Mouse (Mus musculus): Measurements from ENCODE around the gene Neu2.
A peak's percentile ranks its signal among the peaks of the same experiment; 100 is the strongest.

Gene Neu2

DNA sequence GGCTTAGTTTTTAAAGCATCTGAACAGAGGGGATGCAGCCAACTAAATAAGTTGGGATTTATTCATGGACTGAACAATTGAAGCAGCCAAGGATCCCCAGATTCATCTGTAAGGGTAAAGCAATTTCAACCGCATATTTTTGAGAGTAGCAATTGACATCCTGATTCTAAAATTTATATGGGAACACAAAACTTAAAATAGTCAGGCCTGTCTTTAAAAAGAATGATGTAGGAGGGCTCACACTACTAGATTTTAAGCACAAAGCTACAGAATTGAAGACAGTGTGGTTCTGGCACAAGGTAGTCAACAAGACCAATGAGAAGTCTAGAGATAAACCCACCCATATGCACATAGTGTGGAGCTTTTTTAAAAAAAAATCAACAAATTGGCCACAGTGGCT is 27.3 kb downstream of the Neu2 start:
- no peak for DNase-seq (ENCODE audit: low spot score)

DNA sequence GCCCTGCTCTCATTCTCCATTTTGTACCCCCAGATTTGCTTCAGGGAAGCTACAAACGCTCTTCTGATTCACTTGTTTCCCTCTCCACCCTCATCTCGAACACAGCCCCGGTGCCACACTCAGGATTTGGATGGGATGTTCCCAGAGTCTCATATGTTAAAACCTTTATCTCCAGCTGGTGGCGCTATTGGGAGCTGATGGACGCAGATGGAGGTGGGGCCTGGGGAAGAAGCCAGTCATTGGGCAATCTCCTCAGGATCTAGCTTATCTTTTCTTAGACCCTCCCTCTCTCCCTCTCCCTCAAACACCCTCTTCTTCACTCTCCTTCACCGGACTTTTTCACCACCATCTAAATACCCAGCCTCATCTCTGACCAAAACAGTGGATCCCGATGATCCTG is 31.9 kb downstream of the Neu2 start:
- no peak for DNase-seq (ENCODE audit: low spot score)

DNA sequence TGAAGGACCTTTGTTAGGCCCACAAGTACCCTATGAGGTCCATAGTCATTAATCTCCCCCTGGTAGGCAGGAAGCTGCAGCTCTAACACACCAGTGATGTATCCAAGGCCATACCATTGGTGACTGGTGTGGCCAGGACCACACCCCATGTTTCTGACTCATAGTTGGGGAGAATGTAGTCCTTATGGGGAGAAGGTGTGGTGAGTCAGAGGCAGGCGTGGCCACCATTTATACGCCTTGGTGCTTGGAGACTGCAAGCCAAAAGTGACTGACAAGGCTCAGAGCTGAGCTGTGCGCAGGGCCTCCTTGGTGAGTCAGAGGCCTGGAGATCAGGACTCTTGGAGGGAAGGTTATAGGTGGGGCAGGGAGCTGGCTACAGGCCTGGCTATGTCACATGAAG is 41.3 kb downstream of the Neu2 start:
- DNase-seq (ENCODE audit: low spot score) = no peak

DNA sequence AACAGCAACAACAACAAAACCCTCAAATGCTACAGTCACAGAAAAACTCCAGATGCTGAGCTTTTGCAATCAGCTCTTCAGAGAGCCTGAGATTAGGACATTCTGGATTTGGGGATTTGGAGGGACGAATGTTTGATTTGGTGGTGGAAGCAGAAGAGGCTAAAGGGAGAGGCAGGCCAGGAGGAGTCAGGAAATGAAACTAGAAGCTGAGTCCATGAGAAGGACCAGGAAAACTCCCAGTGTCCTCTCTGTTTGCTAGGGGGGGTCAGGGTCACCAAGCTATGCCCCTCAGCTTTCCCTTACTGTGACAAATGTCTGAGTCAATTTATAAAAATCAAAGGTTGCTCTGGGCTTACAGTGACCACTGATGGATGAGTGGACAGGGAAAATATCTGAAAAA is 43.9 kb downstream of the Neu2 start:
- DNase-seq (ENCODE audit: low spot score) = no peak

DNA sequence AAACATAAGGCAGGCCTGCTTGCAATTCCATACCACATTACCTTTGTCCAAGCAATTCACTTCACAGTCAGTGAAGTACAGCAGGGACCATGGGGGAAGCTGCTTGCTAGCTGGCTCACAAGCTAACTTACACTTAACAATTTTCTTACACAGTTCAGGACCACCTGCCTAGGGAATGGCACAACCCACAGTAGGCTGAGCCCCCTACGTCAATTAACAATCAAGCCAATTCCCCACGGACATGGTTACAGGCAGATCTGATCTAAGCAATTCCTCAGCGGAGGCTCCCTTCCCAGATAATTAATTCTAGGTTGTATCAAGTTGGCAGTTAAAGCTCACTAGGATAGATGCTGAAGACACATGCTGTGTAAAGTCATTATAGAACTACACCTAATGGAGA is 53.3 kb downstream of the Neu2 start:
- no peak for DNase-seq (ENCODE audit: low spot score)

DNA sequence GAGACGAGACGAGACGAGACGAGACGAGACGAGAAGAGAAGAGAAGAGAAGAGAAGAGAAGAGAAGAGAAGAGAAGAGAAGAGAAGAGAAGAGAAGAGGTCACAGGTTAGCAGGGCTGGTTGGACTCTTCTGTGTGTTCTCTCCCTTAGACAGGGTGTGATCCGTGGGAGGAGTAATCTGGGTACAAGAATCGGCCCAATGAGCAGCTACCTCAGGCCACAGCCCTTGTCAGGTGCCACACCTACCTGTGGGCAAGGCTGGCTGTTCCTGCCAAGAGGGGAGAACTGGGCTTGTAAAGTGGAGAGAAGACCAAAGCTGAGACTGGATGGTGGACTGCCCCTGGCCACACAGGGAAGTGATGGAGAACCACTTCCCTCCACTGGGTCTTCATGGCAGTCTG is 56.1 kb downstream of the Neu2 start:
- no peak for DNase-seq (ENCODE audit: low spot score)

DNA sequence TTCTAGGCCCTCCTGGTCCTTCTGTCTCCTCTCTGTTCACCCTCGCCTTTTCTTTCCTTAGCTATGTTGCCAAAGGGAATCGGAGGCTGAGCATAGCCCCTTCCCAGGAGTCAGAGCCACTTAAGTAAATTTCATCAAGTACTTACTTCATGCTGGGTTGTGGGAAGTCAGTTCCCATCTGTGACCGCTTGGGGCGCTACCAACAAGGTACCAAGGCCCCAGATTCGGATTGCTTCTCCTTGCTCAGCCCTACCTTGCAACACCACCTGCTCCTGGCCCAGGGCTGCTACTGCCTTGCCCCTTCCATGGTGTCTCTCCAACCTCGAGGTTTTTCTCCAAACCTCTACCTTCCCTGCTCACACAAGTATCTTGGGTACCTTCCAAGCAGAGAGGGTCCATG is 58.7 kb downstream of the Neu2 start:
- no peak for DNase-seq (ENCODE audit: low spot score)

DNA sequence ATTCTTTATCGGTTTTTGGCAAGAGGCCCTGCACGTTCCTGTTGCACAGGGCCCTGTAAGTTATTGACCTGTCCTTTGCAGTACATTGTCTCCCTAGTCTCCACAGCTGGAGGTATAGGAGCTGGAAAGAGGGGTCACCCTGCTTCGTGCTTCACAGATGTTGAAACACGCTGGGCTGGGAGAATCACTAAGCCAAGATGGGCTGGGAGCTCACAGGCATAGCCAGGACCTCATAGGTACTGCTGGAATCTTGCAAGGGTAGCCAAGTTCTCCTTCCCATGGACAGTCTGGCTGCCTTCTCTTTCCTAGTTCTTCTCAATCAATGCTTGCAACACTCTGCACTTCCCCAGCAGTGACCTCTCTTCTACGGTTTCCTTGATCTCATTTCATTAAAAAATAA is 63.6 kb downstream of the Neu2 start:
- no peak for DNase-seq (ENCODE audit: low spot score)

DNA sequence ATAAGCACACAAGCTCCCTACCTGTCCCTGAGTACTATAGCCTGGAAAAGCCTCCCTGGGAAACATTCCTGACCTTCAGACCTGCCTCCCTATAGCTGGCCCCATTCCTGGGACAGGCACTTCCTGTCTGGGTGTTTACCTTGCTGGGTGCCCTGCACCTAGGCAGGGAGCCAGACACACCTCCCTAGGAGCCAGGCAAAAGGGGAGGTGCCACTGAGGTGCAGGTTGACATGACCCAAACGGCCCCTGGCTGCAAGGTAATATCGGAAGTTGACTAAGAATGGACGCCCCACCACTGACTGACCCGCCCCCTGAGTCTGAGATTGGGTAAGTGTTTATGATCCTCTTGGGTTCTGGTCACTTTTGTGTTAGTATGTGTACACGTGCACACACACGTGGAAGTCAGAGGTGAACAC is 64.1 kb downstream of the Neu2 start, which contains the start of gene Ngef:
Gene Ngef, minus strand, starts transcription at position 71 of the 416 bp plus-strand sequence.
- no peak for DNase-seq (ENCODE audit: low spot score)

DNA sequence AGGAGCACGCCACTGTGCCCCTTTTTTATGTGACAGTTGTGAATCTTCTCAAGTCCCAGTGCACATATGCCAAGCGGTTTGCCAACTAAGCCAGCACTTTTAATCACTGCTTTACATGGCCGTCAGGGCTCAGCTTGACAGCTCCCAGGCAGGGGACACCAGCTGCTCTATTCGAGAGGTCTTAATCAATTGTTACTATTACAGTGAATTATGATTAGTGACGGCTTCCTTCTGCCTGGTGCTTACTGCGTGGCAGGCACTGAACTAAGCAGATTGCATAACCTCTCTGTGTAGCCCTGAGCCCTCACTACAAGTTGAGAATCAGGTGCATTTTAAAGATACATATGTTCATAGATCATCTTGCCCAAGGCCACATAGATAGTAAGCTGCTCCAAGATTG is 64.7 kb downstream of the Neu2 start:
- no peak for DNase-seq (ENCODE audit: low spot score)

DNA sequence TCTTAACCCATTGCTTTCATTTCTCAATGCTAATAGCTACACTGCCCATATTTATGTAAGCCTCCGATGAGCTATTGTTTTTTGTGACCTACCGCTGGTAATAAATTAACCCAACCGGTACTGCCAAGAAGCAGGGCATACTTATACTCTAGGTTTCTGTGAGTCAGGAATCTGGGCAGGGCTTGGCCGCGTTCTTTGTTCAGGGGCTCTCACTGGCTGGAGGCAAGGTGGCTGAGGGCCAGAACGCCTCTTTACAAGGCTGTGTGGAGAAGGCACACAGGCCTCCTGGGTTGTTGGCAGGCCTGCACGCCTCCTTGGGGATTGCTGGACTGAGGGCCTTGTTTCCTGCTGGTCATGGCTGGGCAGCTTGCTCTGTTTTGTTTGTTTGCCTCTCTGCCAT is 65.1 kb downstream of the Neu2 start:
- peak; percentile 42 for DNase-seq (ENCODE audit: low spot score)

DNA sequence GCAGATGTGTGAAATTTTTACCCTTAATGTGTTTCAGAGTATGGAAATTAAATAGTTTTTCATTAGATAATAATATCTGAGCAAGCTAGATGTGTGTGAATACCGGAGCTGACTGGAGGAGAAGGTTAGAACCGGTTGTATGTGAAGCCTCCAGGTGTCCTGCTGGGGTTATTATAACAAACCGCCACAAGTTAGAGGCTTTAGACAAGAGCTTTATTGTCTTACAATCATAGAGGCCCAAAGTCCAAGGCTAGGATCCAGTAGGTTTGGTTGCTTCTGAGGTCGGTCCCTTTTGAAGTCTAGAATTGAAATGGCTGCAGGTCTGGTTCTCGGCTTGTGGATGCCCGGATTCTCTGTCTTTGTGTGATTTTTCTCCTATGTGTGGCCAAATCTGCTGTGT is 69.3 kb downstream of the Neu2 start:
- no peak for DNase-seq (ENCODE audit: low spot score)

DNA sequence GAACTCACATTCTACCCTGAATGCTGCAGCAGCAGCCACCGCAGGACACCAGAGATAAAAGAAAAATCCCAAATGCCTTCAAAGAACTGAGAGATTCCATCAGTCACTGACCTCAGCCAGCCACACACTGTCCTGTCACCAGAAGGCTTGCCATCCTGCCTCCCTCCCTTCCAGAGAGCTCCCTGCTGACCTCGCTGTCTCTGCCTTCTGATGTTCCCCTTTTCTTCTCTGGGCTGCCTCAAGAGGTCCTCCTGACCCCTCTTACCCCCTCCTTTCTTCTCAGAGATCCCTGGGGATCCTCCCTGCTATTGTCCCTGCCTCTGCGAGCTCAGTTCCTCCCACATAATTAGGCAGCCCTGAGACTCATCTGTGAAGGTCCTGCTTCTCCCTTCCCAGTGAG is 71.1 kb downstream of the Neu2 start:
- DNase-seq (ENCODE audit: low spot score) = no peak

DNA sequence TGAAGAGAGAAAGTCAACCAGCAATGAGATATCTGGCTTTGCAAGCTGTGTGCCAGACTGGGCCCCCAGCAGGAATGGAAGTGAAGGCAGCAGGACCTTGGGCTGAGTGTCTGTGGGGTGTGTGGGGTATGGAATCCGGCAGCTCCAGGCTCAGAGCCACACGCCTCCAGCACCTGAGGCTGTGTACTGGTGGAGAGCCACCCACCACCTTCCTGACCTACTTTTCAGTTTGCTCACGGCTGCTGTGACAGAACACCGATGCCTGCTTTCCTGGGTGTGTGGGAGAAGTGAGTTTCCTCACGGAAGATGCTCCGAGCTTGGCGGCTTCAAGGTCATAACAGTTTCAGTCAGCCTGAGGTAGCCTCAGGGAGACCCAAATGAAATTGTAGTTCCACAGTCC is 79.5 kb downstream of the Neu2 start:
- DNase-seq (ENCODE audit: low spot score) = no peak

DNA sequence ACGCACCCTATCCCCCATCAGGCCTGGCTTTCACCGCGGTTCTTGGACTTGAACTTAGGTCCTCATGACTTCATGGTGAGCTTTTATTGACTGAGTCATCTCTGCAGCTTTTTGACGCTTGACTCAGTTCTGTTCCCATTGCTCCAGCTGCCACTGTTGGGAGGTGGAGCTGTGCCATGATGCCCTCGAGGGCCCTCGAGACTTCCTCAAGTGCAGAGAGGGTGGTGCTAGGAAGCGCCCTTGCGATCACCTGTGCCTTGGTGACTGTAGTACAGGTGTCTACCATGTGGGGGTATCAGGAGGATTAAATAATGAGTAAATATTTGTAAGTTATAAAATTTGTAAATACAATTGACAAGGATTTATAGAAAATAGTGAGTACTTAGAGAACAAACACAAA is 80.3 kb downstream of the Neu2 start:
- no peak for DNase-seq (ENCODE audit: low spot score)

DNA sequence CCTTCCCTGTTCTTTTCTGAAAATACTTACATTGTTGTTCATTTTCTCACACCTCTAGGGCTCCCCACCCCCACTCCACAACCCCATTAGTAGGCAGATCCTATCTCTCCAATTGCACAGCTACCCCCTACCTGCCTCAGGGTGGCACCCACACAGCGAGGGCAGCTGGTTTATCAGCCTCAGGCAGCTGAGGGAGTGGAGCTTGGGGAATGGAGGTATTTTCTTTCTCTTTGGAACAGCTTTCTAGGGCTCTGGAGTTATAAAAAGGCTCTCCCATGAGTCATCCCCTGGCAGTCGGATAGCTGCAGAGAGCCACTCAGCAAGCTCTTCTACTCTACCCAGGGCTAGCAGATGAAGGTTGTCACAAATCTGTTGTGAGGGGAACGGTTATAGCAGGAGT is 84.6 kb downstream of the Neu2 start:
- DNase-seq (ENCODE audit: low spot score) = no peak

DNA sequence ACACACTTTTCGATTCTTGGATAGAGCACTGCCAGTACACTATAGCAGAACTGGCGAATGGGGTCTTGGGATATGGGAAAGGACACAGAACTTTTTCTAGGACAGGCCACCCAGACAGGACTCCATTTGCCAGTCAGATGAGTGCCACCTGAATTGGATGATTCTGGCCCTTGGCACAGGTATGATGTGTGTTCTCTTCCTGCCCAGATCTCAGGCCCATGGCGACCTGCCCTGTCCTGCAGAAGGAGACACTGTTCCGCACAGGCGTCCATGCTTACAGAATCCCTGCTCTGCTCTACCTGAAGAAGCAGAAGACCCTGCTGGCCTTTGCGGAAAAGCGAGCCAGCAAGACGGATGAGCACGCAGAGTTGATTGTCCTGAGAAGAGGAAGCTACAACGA is 85.0 kb downstream of the Neu2 start:
- no peak for DNase-seq (ENCODE audit: low spot score)

DNA sequence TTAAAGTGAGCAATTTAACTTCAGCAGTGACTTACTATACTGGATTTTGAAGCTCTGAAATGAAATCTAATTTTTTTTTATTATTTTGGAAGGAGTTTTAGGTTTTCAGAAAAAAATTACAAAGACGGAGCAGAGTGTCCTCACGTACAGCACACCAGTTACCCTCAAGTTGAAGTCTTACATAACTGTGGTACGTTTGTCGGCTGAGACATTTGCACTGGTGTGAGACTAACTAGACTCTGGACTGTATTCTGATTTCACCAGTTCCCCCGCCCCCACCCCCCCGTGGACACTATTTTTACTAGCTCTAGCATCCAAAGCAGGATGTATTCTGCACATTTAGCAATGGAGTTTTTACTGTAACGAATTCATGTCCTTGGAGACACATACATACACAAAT is 90.8 kb downstream of the Neu2 start:
- no peak for DNase-seq (ENCODE audit: low spot score)

DNA sequence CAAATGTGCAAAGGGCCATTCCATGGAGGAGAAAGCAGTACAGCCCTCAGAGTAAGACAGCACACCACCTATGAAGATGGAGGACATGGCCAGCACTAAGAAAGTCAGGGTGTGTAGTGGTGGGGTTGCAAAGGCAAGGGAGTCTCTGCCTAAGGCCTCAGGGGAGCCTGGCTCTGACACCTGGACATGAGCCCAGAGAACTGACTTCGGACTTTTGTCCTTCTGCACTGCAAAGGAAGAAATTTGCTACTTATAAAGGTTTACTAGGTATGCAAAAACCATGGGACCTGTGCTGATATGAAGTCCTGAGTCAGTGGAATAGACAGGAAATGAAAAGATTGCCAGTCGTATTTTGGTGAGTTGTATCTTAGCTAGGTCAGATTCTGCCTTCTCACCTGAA is 92.1 kb downstream of the Neu2 start:
- DNase-seq (ENCODE audit: low spot score) = no peak

DNA sequence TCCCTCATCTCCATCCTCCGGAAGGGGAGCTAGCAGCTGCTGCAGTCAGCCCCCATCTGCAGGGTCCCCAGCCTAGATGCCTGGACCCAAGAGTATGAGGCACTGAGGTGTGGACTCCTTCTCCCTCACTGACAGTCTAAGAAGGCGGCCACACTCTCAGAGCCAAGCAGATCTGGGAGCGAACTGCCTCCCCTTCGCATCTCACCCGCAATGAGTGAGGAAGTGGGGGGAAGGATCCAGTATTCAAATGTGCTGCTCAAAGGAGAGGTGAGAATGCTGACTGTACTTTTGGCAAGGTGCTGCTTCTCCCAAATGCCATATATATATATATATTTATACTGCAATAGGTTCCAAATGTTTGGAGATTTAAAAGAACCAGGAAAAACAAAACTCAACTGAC is 93.7 kb downstream of the Neu2 start:
- DNase-seq (ENCODE audit: low spot score) = no peak

DNA sequence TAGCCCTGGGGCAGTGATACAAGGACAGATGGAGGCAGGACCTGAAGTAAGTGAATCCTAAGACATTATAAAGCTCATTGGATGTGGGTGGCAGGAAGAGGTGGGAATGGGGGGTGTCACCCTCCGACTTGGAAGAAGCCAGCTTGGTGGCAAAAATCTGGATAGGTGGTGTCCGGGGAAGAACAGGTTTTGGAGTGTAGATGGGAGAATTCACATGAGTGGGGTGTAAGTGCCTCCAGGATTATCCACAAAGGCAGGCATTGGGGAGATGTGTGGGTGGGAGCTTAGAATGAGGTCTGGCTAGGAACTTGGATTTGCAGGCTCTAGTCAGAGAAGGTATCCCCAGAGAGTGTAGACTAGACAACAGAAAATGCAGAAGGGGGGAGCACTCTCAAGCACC is 95.6 kb downstream of the Neu2 start:
- DNase-seq (ENCODE audit: low spot score) = no peak

DNA sequence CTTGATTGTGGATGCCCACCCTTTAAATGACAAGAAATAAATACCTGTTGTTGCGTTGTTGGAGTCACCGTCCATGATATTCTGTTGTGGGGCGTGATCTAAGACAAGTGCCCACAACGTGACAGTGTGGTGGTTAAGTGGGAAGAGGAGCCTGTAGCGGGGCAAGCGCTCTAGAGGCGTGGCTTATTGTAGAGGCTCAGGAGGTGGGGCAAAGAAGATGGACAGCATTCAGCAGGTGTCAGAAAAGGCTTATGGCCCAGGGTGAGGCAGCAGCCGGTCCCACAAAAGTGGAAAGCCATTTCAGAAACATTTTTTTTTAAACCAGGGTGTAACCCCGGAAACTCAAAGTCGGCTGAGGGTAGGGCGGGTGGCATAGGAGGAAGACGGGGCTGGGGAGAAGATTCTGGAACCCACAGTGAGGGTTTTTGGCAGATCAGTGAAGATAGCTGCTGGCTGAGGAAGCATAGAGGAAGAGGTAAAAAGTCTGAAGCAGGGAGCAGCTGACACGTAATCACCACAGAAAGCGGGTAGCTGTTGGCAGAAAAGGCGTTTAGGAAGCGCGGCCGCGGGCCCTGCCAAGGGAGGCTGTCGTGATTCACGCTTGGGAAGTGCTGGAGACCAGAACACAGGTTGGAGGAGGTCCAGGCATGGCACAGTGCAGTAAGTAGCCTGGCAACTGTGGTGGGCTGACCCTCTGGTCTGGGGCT is 97.8 kb downstream of the Neu2 start:
- no peak for DNase-seq (ENCODE audit: low spot score)

DNA sequence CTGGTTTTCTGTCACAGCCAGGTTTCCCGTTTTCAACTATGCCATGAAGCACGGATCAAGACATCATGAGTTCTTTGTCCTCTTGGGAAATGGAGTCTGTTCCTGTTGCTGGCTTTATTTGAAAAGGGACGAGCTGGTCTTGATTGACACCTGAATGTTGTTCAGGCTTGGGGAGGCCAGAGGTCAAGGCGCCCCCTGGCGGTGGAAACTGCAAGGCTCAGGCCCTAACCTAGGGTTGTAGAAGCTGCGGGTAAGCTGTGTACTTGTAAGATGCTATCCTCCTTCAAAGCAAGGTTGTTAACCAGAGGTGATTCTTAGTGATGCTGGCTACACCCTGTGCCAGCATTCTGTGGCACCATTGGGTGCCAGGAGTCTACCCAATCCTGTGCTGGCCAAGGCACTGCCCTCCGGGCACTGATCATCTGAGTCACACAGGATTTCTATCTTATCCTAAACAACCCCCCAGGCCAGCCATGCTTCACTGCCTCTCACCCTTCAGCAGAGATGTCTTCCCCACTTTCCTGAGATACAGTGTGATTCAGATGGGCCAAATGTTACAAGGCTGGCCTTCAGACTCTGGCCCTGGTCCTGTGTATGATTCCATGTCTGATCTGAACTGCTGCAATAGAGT is 98.8 kb downstream of the Neu2 start:
- no peak for DNase-seq (ENCODE audit: low spot score)

DNA sequence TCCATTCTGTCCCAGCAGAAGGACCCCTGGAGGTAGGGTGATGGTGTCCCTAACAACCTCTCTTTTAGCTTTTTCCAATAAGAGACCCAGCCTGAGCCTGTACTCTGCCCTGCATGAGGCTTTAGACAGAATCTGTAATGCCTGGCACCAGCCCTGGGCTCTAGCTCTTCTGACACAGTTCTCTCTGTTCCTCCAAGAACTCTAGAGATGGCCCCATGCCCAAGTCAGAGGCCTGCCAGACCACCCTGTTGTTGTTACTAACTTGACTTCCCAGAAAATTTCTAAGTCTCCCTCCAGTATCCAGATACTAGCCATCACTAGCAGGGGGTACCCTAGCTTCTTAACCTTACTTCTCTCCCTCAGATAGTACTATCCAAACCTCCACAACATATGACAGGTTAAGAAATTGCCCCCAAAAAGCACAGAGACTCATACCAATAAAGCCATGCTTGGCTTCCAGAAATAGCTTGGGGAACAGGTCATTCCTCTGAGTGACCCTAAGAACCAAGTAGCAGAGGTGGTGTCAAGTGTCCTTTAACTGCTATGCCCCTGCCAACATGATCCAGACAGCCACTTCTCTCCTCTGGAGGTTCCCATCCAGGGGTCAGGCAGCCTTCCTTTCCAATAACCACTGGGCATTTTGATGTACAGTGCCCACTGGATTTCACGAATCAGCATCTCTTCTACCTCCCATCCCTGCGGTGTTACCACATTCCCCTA is 105.0 kb downstream of the Neu2 start:
- no peak for DNase-seq (ENCODE audit: low spot score)

All from urinary bladder, postnatal 10 days (tissue).